Mouse (Mus musculus): Measurements from ENCODE around the gene Ephb6. TPM values are rescaled to one million over a fixed set of nuclear protein-coding genes. Genes with fewer than 3 reads are reported as not detected.

The Ephb6 gene
- polyA plus RNA-seq, 1 experiment from 2014 or later = 0.59 TPM

DNA sequence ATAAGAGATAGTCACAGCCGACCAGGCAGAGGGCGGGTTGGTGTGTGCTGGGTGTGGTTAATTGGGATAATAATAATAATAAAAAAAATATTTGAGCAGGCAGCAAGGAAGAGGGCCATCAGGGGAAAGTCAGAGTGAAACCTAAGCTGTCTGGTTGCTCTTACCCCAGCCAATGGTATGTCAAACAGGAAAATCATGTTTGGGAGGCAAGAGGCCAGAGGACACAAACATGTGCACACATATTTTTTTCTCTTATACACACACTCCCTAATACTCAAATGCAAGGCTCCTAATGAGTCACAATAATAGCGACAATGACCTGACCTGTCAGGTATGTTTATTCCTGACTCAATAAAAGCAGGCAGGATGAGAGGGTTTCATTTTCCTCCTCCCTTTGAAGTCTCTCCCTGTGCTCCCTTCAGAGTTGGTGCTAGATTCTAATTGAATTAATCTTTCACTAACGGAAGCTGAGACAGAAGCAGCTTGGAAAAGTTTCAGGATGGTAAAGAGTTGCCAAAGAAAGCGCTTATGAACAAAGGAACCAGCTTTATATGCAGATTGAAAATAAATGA, 28.7 kb upstream of the Ephb6 start:
- no peak overlapping the region for H3K4me2 ChIP-seq
- H3K36me3 ChIP-seq (replicated peaks) = no peaks in the 10 kb centered on the region
- WGBS (ENCODE audit: insufficient replicate concordance) = 59% methylated on average over 5 of the region's 5 CpGs
- no peaks in the 10 kb centered on the region for H3K27me3 ChIP-seq
- no peak overlapping the region for H3K9ac ChIP-seq
- no peak for ATAC-seq (ENCODE audit: insufficient read depth)
- H3K9me3 ChIP-seq (replicated peaks) = no peaks in the 10 kb centered on the region
- H3K4me1 ChIP-seq (replicated peaks) = no peaks in the 10 kb centered on the region
- no peak overlapping the region for H3K4me3 ChIP-seq (replicated peaks)
- H3K27ac ChIP-seq (replicated peaks) = no peak overlapping the region

DNA sequence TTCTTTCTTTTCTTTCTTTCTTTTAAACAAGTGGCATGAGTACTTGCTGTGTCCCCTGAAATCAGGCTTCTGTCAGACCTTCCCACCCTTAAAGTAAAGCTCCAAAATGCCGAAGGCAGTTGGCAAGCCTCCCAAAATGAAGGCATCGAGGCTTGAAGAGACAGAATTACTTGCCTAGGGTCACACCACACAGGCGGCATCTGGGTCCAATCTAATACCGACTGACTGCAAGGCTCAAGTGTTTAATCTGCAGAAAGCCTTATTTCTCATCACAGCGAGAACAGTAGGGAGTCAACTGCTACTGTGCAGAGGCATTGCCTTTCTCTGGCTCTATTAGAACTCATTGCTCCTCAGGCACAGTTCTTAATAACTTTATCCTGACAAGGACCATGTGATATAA, 28.0 kb upstream of the Ephb6 start:
- WGBS (ENCODE audit: insufficient replicate concordance) = 56% methylated on average over 5 of the region's 5 CpGs
- no peaks in the 10 kb centered on the region for H3K4me1 ChIP-seq (replicated peaks)

DNA sequence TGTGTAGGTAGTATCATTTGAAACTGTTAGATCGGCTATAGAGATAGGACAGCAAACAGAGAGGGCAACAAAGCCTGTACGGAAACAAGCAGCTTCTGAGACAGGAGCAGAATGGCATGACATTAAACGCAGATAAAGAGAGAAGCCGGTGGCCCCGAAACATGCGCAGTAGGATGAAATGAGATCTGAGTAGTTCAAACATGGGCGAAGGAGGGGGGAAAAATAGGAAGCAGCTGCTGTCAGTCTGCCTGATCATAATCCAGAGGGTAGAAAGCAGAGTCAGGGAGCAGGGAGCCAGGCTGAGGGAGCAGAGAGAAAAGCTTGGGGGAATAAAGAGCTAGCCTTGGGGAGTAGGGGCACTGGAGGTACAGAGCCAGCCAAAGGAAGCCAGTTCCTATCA, 24.0 kb upstream of the Ephb6 start:
- Histone ChIP-seq H3K36me3 (replicated peaks) (no peaks in the 10 kb centered on the region), H3K27ac (replicated peaks) (no peak overlapping the region), H3K9me3 (replicated peaks) (no peaks in the 10 kb centered on the region), H3K4me2 (no peak overlapping the region), H3K9ac (no peak overlapping the region), H3K27me3 (no peaks in the 10 kb centered on the region), H3K4me3 (replicated peaks) (no peak overlapping the region), H3K4me1 (replicated peaks) (no peaks in the 10 kb centered on the region)
- ATAC-seq (ENCODE audit: insufficient read depth) = no peak
- WGBS (ENCODE audit: insufficient replicate concordance) = 59% methylated on average over 7 of the region's 7 CpGs

More for the DNA sequence above, 28.0 kb upstream of the Ephb6 start:
- no peak for ATAC-seq (ENCODE audit: insufficient read depth)
- H3K9me3 ChIP-seq (replicated peaks) = no peaks in the 10 kb centered on the region
- no peak overlapping the region for H3K9ac ChIP-seq
- no peaks in the 10 kb centered on the region for H3K27me3 ChIP-seq
- no peak overlapping the region for H3K4me2 ChIP-seq
- H3K27ac ChIP-seq (replicated peaks) = no peak overlapping the region
- no peak overlapping the region for H3K4me3 ChIP-seq (replicated peaks)
- no peaks in the 10 kb centered on the region for H3K36me3 ChIP-seq (replicated peaks)

DNA sequence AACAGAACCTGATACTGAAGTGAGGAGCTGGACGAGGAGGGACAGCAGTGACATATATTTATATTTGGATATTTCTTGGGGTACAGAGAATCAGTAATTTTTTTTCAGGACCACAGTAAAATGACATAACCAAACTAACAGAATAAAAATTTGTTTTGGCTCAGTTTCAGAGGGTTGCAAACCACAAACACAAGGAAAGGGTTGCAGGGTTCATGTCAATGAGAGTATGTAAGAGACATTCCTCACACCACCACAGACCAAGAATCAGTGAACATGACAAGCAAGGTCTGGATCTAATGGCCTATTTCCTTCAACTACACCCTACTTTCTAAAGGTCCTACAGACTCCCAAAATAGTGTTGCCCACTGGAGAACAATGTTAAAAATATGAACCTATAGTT, 23.1 kb upstream of the Ephb6 start:
- Histone ChIP-seq H3K4me3 (replicated peaks) (no peak overlapping the region), H3K4me1 (replicated peaks) (no peaks in the 10 kb centered on the region), H3K9ac (no peak overlapping the region), H3K27me3 (no peaks in the 10 kb centered on the region), H3K9me3 (replicated peaks) (no peaks in the 10 kb centered on the region), H3K27ac (replicated peaks) (no peak overlapping the region), H3K4me2 (no peak overlapping the region), H3K36me3 (replicated peaks) (no peaks in the 10 kb centered on the region)
- 52% methylated on average over 1 of the region's 1 CpGs for WGBS (ENCODE audit: insufficient replicate concordance)
- ATAC-seq (ENCODE audit: insufficient read depth) = no peak

DNA sequence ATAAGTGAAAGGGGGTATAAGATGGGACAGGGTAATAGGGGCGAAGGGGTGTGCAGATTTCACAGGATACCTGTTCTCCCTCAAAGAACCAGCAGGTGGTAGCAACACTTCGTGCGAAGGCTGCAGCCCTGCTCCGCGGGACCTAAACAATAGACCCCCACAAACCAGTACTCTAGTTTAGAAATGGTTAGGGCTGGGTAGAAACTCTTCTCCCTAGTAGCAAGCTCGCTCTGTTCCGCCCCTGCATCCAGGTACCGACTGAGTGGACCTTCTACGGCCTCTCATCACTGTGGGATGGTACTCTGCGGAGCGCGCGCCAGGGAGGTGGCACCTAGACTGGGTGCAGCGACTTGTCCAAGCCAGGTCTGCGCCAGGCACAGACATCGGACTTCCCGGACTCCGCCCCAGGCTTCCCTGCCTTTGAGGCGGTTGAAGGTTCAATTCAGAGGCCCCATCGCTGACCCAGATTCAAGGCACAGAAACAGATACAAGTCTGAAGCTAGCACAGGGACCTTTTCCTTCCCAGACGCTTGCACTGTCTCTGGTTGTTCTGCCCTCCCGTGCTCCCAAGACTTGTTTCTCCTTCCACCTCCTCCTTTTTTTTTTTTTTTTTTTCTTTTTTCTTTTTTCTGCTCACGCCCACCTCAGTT, 756 bp upstream of the Ephb6 start:
- Histone ChIP-seq H3K4me3 (replicated peaks) (peak overlapping the region; percentile 61), H3K9ac (no peak overlapping the region), H3K27ac (replicated peaks) (no peak overlapping the region), H3K27me3 (peaks cover 25% of the 10 kb centered on the region), H3K9me3 (replicated peaks) (no peaks in the 10 kb centered on the region), H3K4me2 (peak overlapping the region; percentile 80), H3K4me1 (replicated peaks) (peaks cover 9% of the 10 kb centered on the region; the same call in 1 of the 2 replicates), H3K36me3 (replicated peaks) (no peaks in the 10 kb centered on the region)
- WGBS (ENCODE audit: insufficient replicate concordance) = under 1% methylated on average over 23 of the region's 23 CpGs
- no peak for ATAC-seq (ENCODE audit: insufficient read depth)

DNA sequence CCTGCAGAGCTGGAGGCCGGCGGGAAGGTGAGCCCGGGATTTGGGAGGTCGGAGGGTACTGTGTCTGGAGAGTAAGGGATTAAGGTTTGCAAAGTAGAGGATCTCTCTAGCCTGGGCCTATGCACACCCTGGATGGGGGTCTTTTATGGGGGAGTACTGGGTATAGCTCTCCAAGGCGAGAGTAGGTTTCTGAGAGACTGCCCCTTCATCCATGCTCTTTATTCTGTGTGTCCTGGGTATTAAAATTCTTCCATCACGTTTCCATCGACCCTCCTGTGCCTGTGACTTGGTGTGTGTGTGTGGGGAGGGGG, 467 bp downstream of the Ephb6 start:
- Histone ChIP-seq H3K36me3 (replicated peaks) (no peaks in the 10 kb centered on the region), H3K27me3 (peaks cover 25% of the 10 kb centered on the region), H3K4me3 (replicated peaks) (peak overlapping the region; percentile 61), H3K9me3 (replicated peaks) (no peaks in the 10 kb centered on the region), H3K4me1 (replicated peaks) (peaks cover 9% of the 10 kb centered on the region; the same call in 1 of the 2 replicates), H3K9ac (no peak overlapping the region), H3K4me2 (peak overlapping the region; percentile 80), H3K27ac (replicated peaks) (no peak overlapping the region)
- no peak for ATAC-seq (ENCODE audit: insufficient read depth)
- WGBS (ENCODE audit: insufficient replicate concordance) = 5% methylated on average over 7 of the region's 7 CpGs

DNA sequence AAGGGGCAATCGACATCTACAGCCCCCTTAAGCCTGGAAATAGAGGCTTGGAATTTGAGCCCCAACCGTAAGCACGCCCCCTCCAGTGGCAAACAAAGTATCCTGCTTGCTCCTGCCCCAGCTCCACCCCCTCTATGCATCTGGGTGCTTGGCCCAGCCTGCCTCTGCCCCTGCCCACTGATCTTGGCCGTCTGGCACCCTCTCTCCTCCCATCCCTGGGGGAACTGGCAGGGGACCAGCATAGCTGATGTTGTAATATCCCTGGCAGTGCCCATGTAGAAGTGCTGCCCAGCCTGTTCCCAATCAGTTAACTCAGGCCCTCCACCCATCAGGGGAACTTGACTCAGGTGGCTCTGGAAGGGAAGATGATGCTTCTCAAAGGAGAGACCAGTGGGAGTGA, 932 bp downstream of the Ephb6 start:
- Histone ChIP-seq H3K9ac (no peak overlapping the region), H3K9me3 (replicated peaks) (no peaks in the 10 kb centered on the region), H3K4me1 (replicated peaks) (peaks cover 9% of the 10 kb centered on the region; the same call in 1 of the 2 replicates), H3K27me3 (peaks cover 25% of the 10 kb centered on the region), H3K36me3 (replicated peaks) (no peaks in the 10 kb centered on the region), H3K4me2 (peak overlapping the region; percentile 80; the same call in 1 of the 2 replicates), H3K4me3 (replicated peaks) (no peak overlapping the region), H3K27ac (replicated peaks) (no peak overlapping the region)
- ATAC-seq (ENCODE audit: insufficient read depth) = no peak
- WGBS (ENCODE audit: insufficient replicate concordance) = 19% methylated on average over 4 of the region's 4 CpGs

DNA sequence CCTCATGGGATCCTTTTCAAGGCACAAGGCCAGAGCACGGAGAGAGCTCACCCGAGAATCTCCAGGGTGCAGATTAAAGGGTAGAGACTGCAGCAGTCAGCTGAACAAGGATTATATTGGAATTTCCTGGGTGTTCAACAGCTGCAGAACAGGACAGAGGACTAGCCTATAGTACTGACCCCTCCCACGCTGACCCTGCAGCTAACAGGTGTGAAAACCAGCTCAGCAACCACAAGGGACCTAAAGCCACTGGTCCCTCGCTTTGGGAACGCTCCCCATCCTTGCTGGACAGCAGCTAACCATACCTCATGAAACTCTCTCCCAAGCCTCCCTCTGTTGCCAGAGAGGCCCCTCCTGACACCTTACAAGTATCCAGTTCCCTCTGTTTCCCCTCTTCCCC, 2.4 kb downstream of the Ephb6 start:
- WGBS (ENCODE audit: insufficient replicate concordance) = 56% methylated on average over 5 of the region's 5 CpGs
- Histone ChIP-seq H3K27me3 (peaks cover 25% of the 10 kb centered on the region), H3K9ac (no peak overlapping the region), H3K4me1 (replicated peaks) (peaks cover 9% of the 10 kb centered on the region; the same call in 1 of the 2 replicates), H3K36me3 (replicated peaks) (no peaks in the 10 kb centered on the region), H3K4me2 (no peak overlapping the region), H3K4me3 (replicated peaks) (no peak overlapping the region), H3K27ac (replicated peaks) (no peak overlapping the region), H3K9me3 (replicated peaks) (no peaks in the 10 kb centered on the region)
- ATAC-seq (ENCODE audit: insufficient read depth) = no peak

DNA sequence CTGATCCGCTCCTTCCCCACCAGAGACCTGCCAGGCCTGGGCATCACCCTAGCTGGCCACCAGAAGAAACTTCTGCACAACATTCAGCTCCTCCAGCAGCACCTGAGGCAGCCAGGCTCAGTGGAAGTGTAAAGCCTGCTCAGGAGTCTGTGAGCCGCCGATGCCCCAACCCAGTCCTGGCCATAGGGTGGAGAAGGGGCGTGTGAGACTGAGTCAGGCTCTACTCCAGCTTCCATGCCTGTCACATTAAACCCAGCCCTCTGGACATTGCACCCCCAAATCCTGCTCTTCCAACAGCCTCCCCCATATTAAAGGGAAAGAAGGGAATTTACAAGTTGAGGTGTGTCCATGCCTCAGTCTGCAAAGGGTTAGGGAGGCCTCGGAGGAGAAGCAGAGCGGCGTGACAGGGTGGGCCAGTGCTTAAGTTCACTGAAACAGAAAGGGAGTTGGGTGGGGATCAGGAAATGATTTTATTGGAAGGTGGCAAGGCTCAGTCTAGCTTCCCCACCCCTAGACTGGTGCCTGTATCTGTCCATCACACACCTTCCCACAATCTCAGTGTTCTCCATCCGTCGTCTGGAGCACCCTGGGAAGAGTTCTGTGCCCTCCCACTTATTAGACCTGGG, 15.0 kb downstream of the Ephb6 start:
- Histone ChIP-seq H3K4me1 (replicated peaks) (no peaks in the 10 kb centered on the region), H3K36me3 (replicated peaks) (no peaks in the 10 kb centered on the region), H3K9ac (no peak overlapping the region), H3K9me3 (replicated peaks) (no peaks in the 10 kb centered on the region), H3K4me3 (replicated peaks) (no peak overlapping the region), H3K27ac (replicated peaks) (no peak overlapping the region), H3K4me2 (no peak overlapping the region), H3K27me3 (no peaks in the 10 kb centered on the region)
- ATAC-seq (ENCODE audit: insufficient read depth) = no peak
- WGBS (ENCODE audit: insufficient replicate concordance) = 79% methylated on average over 9 of the region's 9 CpGs

DNA sequence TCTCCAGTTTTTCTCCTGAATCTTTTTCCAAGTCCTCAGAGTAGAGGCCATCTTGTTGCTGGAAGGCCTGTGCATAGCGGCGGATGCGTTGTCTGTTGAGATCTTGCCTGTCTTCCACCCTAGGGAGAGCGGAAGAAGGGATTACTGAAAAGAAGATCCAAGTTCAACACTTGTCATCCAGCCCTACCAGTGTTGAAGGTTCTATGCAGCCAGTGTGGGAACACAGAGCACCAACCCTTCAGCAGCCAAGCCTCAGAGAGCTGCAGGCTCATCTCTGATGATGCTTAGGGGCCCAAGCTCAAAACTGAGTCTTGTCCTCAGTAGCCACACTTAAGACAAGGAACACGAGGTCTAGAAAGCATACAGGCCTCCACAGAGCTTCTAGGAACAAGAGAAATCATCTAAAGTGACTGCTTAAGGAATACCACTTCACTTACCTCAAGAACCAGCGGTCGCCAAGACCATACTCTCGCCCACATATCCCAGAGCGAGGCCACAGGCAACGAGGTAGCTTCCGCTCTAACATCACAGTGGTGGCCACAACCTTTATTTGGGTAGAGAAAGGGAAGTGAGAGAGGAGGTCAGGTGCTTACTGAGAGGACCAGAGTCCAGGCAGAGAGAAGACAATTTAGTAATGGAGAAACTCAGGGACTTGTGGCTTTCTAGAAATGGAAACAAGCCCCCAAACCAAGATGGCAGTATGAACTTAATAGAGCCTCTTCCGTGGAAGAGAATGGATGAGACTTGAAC, 16.1 kb downstream of the Ephb6 start:
- Histone ChIP-seq H3K4me3 (replicated peaks) (no peak overlapping the region), H3K27me3 (no peaks in the 10 kb centered on the region), H3K4me1 (replicated peaks) (no peaks in the 10 kb centered on the region), H3K9me3 (replicated peaks) (no peaks in the 10 kb centered on the region), H3K36me3 (replicated peaks) (no peaks in the 10 kb centered on the region), H3K9ac (no peak overlapping the region), H3K27ac (replicated peaks) (no peak overlapping the region), H3K4me2 (no peak overlapping the region)
- ATAC-seq (ENCODE audit: insufficient read depth) = no peak
- WGBS (ENCODE audit: insufficient replicate concordance) = 68% methylated on average over 12 of the region's 12 CpGs

DNA sequence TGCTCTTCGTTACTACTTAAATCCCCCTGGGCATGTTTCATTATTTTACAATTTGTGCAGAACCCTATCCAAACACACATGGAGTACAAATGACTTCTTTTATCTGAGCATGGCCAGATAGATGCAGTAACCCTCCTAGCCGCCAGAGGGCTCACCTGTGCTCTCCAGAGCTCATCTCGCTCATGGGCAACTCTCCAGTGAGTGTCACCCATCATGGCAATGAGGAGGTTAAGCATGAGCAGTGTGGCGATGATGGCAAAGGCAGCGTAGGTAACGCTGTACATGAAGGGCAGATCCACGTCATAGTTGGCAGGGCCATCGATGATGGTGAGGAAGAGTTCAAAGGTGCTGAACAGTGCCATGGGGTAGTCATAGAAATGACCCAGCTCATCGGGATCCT, 17.4 kb downstream of the Ephb6 start:
- 56% methylated on average over 9 of the region's 9 CpGs for WGBS (ENCODE audit: insufficient replicate concordance)
- H3K27me3 ChIP-seq = no peaks in the 10 kb centered on the region
- H3K4me1 ChIP-seq (replicated peaks) = no peaks in the 10 kb centered on the region
- H3K4me2 ChIP-seq = no peak overlapping the region
- no peak overlapping the region for H3K9ac ChIP-seq
- no peaks in the 10 kb centered on the region for H3K36me3 ChIP-seq (replicated peaks)
- H3K27ac ChIP-seq (replicated peaks) = no peak overlapping the region
- ATAC-seq (ENCODE audit: insufficient read depth) = no peak
- H3K9me3 ChIP-seq (replicated peaks) = no peaks in the 10 kb centered on the region
- H3K4me3 ChIP-seq (replicated peaks) = no peak overlapping the region
